Mouse (Mus musculus) hindbrain, embryonic 15.5 days (tissue): ENCODE data around the gene Zfp771. TPM values are rescaled to one million over a fixed set of nuclear protein-coding genes. Genes with fewer than 3 reads are reported as not detected.

ENCODE experiments used
- polyA plus RNA-seq: library from polyadenylated mRNA; unstranded; fragments of >200 nt; fragmentation: Nextera tagmentation; extraction: Ambion mirVana; gene quantifications from 2 replicates; pipeline ENCODE4 v1.2.1, GENCODE M21; 2015

The Zfp771 gene
- polyA plus RNA-seq, 1 experiment from 2014 or later, result 80.9 TPM

Other genes starting within 250 kb of the Zfp771 start
- gene Mvp, start 229.7 kb upstream of the Zfp771 start, polyA plus RNA-seq, result 4.8 and 5.5 TPM in 2 replicates
- gene Pagr1b, start 227.8 kb upstream of the Zfp771 start, polyA plus RNA-seq, result 0.28 TPM in 1 of 2 replicates, not detected in the other
- gene Pagr1a, start 226.9 kb upstream of the Zfp771 start, polyA plus RNA-seq, result 28.1 and 46.9 TPM in 2 replicates
- 63.3 and 77.5 TPM in 2 replicates for gene Gm42742, start 223.2 kb upstream of the Zfp771 start, polyA plus RNA-seq
- 54.2 and 62.4 TPM in 2 replicates for gene Prrt2, start 223.1 kb upstream of the Zfp771 start, polyA plus RNA-seq
- gene Maz, start 217.2 kb upstream of the Zfp771 start, polyA plus RNA-seq, result 84.0 and 87.3 TPM in 2 replicates
- gene Kif22, start 201.8 kb upstream of the Zfp771 start, polyA plus RNA-seq, result 26.1 and 31.7 TPM in 2 replicates
- not detected in 2 replicates for gene Zg16, start 156.9 kb upstream of the Zfp771 start, polyA plus RNA-seq
- gene AI467606, start 152.9 kb upstream of the Zfp771 start, polyA plus RNA-seq, result 2.0 and 3.3 TPM in 2 replicates
- gene Qprt, start 122.0 kb upstream of the Zfp771 start, polyA plus RNA-seq, result 0.70 and 1.1 TPM in 2 replicates
- gene Spn, start 106.5 kb upstream of the Zfp771 start, polyA plus RNA-seq, result 0.05 and 0.06 TPM in 2 replicates
- 72.1 and 72.3 TPM in 2 replicates for gene Cd2bp2, start 48.2 kb upstream of the Zfp771 start, polyA plus RNA-seq
- gene Tbc1d10b, start 35.8 kb upstream of the Zfp771 start, polyA plus RNA-seq, result 37.2 and 38.8 TPM in 2 replicates
- 4.9 and 5.0 TPM in 2 replicates for gene Mylpf, start 35.4 kb upstream of the Zfp771 start, polyA plus RNA-seq
- 51.9 and 56.2 TPM in 2 replicates for gene Zfp553, start 11.2 kb upstream of the Zfp771 start, polyA plus RNA-seq
- gene Sept1, start 11.1 kb upstream of the Zfp771 start, polyA plus RNA-seq, result 18.4 and 19.3 TPM in 2 replicates
- 122 TPM in 2 replicates for gene Dctpp1, start 16.4 kb downstream of the Zfp771 start, polyA plus RNA-seq
- 61.5 and 63.7 TPM in 2 replicates for gene Sephs2, start 29.8 kb downstream of the Zfp771 start, polyA plus RNA-seq
- gene Itgal, start 52.0 kb downstream of the Zfp771 start, polyA plus RNA-seq, result 0.17 and 0.39 TPM in 2 replicates
- gene Zfp768, start 101.3 kb downstream of the Zfp771 start, polyA plus RNA-seq, result 17.7 and 20.4 TPM in 2 replicates
- 8.4 and 8.8 TPM in 2 replicates for gene Zfp747, start 131.8 kb downstream of the Zfp771 start, polyA plus RNA-seq
- gene 9130019O22Rik, start 142.9 kb downstream of the Zfp771 start, polyA plus RNA-seq, result 3.9 and 5.1 TPM in 2 replicates
- 5.6 and 6.4 TPM in 2 replicates for gene E430018J23Rik, start 149.4 kb downstream of the Zfp771 start, polyA plus RNA-seq
- gene Zfp764, start 162.5 kb downstream of the Zfp771 start, polyA plus RNA-seq, result 4.8 and 4.9 TPM in 2 replicates
- 26.8 and 28.0 TPM in 2 replicates for gene Zfp688, start 177.8 kb downstream of the Zfp771 start, polyA plus RNA-seq
- gene Zfp689, start 204.9 kb downstream of the Zfp771 start, polyA plus RNA-seq, result 14.7 and 15.8 TPM in 2 replicates
- gene Prr14, start 215.3 kb downstream of the Zfp771 start, polyA plus RNA-seq, result 36.9 and 42.8 TPM in 2 replicates
- 13.9 and 15.4 TPM in 2 replicates for gene Fbrs, start 234.9 kb downstream of the Zfp771 start, polyA plus RNA-seq